Mouse (Mus musculus): ENCODE measurements at regions not wholly inside any gene's neighbourhood (a gene's known extent, or its start where the extent isn't known, plus 50 kb on each side); places are given as distances from the start of the nearest gene placed in this dataset.

GRCm38 (mm10) chr14:104937083-104937864 lies 239.9 kb downstream of the Rbm26 start:
- TF ChIP-seq EP300 (IDR thresholded peaks at IDR 0.05; ENCODE audit: insufficient read depth, low read depth, low read length), result no peak
- TF ChIP-seq CTCF (IDR thresholded peaks at IDR 0.05; ENCODE audit: low read depth, low read length), result no peak
- TF ChIP-seq POLR2A (IDR thresholded peaks at IDR 0.05; ENCODE audit: insufficient read depth, low read length), result no peak
